Mouse (Mus musculus) mouse trophoblast stem cell (cell line): ENCODE data around the gene Klhdc8b.

ENCODE experiments used
- in situ Hi-C, 2 experiments: fragments of 300-500 bp; cut with MseI, MboI; formaldehyde crosslinking; loops; 2 replicates in 1 of 2; 3 replicates in 1 of 2; pipeline ENCODE4 v1.15.1; 2025

The Klhdc8b gene

GRCm38 (mm10) chr9:108461181-108461631 is at the start of gene Klhdc8b:
Gene Klhdc8b, minus strand, starts transcription at chr9:108461581.
- in situ Hi-C loops, result no loop called here

GRCm38 (mm10) chr9:108508776-108509175 is 47.4 kb upstream of the Klhdc8b start:
- in situ Hi-C loops, result no loop called here

GRCm38 (mm10) chr9:108507619-108508434 is 46.4 kb upstream of the Klhdc8b start, which contains the start of gene Qars:
Gene Qars, plus strand, starts transcription at chr9:108507706.
- in situ Hi-C loops, result no loop called here

GRCm38 (mm10) chr9:108506901-108507300 is 45.5 kb upstream of the Klhdc8b start:
- in situ Hi-C loops, result no loop called here

- in situ Hi-C loops, result no loop called here
These were observed 38.6 kb upstream of the Klhdc8b start for GRCm38 (mm10) chr9:108499943-108500342.

GRCm38 (mm10) chr9:108499231-108499630 is 37.9 kb upstream of the Klhdc8b start:
- in situ Hi-C loops, result no loop called here

GRCm38 (mm10) chr9:108494905-108495304 is 33.5 kb upstream of the Klhdc8b start:
- in situ Hi-C loops, result no loop called here

- in situ Hi-C loops, result no loop called here
These were observed 32.9 kb upstream of the Klhdc8b start for GRCm38 (mm10) chr9:108494146-108494825.

- in situ Hi-C loops, result no loop called here
These were observed 31.9 kb upstream of the Klhdc8b start for GRCm38 (mm10) chr9:108493246-108493645.

- in situ Hi-C loops, result no loop called here
These were observed 30.8 kb upstream of the Klhdc8b start for GRCm38 (mm10) chr9:108492043-108492750.

GRCm38 (mm10) chr9:108491286-108491580 is 29.9 kb upstream of the Klhdc8b start:
- in situ Hi-C loops, result no loop called here

- in situ Hi-C loops, result no loop called here
These were observed 29.3 kb upstream of the Klhdc8b start, which contains the start of gene Usp19 for GRCm38 (mm10) chr9:108490559-108491285. Gene Usp19, plus strand, starts transcription at chr9:108490602.

- in situ Hi-C loops, result no loop called here
These were observed 28.5 kb upstream of the Klhdc8b start for GRCm38 (mm10) chr9:108489702-108490558.

GRCm38 (mm10) chr9:108489215-108489614 is 27.8 kb upstream of the Klhdc8b start:
- in situ Hi-C loops, result no loop called here

- in situ Hi-C loops, result no loop called here
These were observed 27.0 kb upstream of the Klhdc8b start for GRCm38 (mm10) chr9:108488403-108488802.

GRCm38 (mm10) chr9:108486973-108487530 is 25.7 kb upstream of the Klhdc8b start:
- in situ Hi-C loops, result no loop called here

- in situ Hi-C loops, result no loop called here
These were observed 24.0 kb upstream of the Klhdc8b start for GRCm38 (mm10) chr9:108485301-108485875.

GRCm38 (mm10) chr9:108484021-108484420 is 22.6 kb upstream of the Klhdc8b start:
- in situ Hi-C loops, result no loop called here

GRCm38 (mm10) chr9:108483051-108483790 is 21.8 kb upstream of the Klhdc8b start:
- in situ Hi-C loops, result no loop called here
